Mouse (Mus musculus) myocyte (in vitro differentiated cells): Measurements from ENCODE around the gene Tmem50b. TPM values are rescaled to one million over a fixed set of nuclear protein-coding genes. Genes with fewer than 3 reads are reported as not detected.
A peak's percentile ranks its signal among the peaks of the same experiment; 100 is the strongest.

Experiments
- H3K27me3 ChIP-seq: one replicate; pipeline ENCODE4 v1.6.1; 2011; ENCODE audit not compliant: control insufficient read depth, insufficient read depth, insufficient read length
- H3K36me3 ChIP-seq: one replicate; pipeline ENCODE4 v1.6.1; 2011; ENCODE audit not compliant: control insufficient read depth, insufficient read depth
- H3K4me2 ChIP-seq: one replicate; pipeline ENCODE4 v1.6.1; 2011; ENCODE audit warnings: low read depth, control low read depth
- H3K4me3 ChIP-seq: one replicate; pipeline ENCODE4 v1.5.1; 2011; ENCODE audit warnings: mild to moderate bottlenecking, control low read depth, moderate library complexity
- H3K79me2 ChIP-seq: one replicate; pipeline ENCODE4 v1.6.1; 2011; ENCODE audit not compliant: control insufficient read depth, insufficient read depth
- H3ac ChIP-seq: one replicate; pipeline ENCODE4 v1.6.1; 2011; ENCODE audit not compliant: control insufficient read depth, insufficient read length
- CEBPB ChIP-seq: IDR thresholded peaks from 2 replicates; pipeline ENCODE4 v1.6.1; 2011; ENCODE audit warnings: mild to moderate bottlenecking, moderate library complexity; ENCODE audit not compliant: poor library complexity, insufficient read depth, severe bottlenecking
- E2F4 ChIP-seq: IDR thresholded peaks from one replicate; pipeline ENCODE4 v1.6.1; 2011; ENCODE audit warnings: mild to moderate bottlenecking, control low read depth, moderate library complexity; ENCODE audit not compliant: insufficient read depth
- MAX ChIP-seq: IDR thresholded peaks from one replicate; pipeline ENCODE4 v1.6.1; 2011; ENCODE audit warnings: low read depth, mild to moderate bottlenecking, control low read depth
- MYOD1 ChIP-seq, 3 experiments: IDR thresholded peaks; one replicate each; pipeline ENCODE4 v1.6.1; 2011; ENCODE audit warnings: control low read depth in 2 of 3, low read depth in 2 of 3, mild to moderate bottlenecking in 2 of 3, moderate library complexity in 1 of 3; ENCODE audit not compliant: insufficient read length in 2 of 3, control insufficient read depth in 1 of 3
- MYOG ChIP-seq, 3 experiments: IDR thresholded peaks; one replicate each; pipeline ENCODE4 v1.6.1; 2011; ENCODE audit warnings: control low read depth in 2 of 3, low read depth in 2 of 3, mild to moderate bottlenecking in 2 of 3; ENCODE audit not compliant: insufficient read length in 2 of 3, control insufficient read depth in 1 of 3, insufficient read depth in 1 of 3
- POLR2A ChIP-seq: IDR thresholded peaks from one replicate; pipeline ENCODE4 v1.6.1; 2011; ENCODE audit warnings: low read depth, mild to moderate bottlenecking, control low read depth, moderate library complexity; ENCODE audit not compliant: insufficient read length
- POLR2AphosphoS2 ChIP-seq: IDR thresholded peaks from one replicate; pipeline ENCODE4 v1.6.1; 2011; ENCODE audit warnings: low read depth, control low read depth; ENCODE audit not compliant: insufficient read length
- REST ChIP-seq: IDR thresholded peaks from one replicate; pipeline ENCODE4 v1.6.1; 2011; ENCODE audit warnings: mild to moderate bottlenecking, control low read depth, moderate library complexity; ENCODE audit not compliant: insufficient read depth, insufficient read length
- SRF ChIP-seq: IDR thresholded peaks from one replicate; pipeline ENCODE4 v1.6.1; 2011; ENCODE audit warnings: low read depth; ENCODE audit not compliant: control insufficient read depth, insufficient read length
- TCF12 ChIP-seq: IDR thresholded peaks from one replicate; pipeline ENCODE4 v1.6.1; 2011; ENCODE audit warnings: mild to moderate bottlenecking, control low read depth; ENCODE audit not compliant: poor library complexity, insufficient read depth, severe bottlenecking
- TCF3 ChIP-seq: IDR thresholded peaks from one replicate; pipeline ENCODE4 v1.6.1; 2011; ENCODE audit warnings: low read depth, control low read depth; ENCODE audit not compliant: insufficient read length
- USF1 ChIP-seq: IDR thresholded peaks from one replicate; pipeline ENCODE4 v1.6.1; 2011; ENCODE audit warnings: low read depth, mild to moderate bottlenecking, control low read depth, moderate library complexity
- polyA plus RNA-seq: library from polyadenylated mRNA; unstranded; fragments of >200 nt; fragmentation: generic; extraction: Trizol; gene quantifications from one replicate; pipeline ENCODE4 v1.2.1, GENCODE M21; 2012; ENCODE audit warnings: missing spikeins

Tmem50b gene
- polyA plus RNA-seq, 1 experiment: 11.4 TPM

- Histone ChIP-seq H3K36me3 (no peaks in the 10 kb centered on the region), H3K27me3 (no peaks in the 10 kb centered on the region), H3K4me3 (no peak overlapping the region), H3K4me2 (no peak overlapping the region), H3ac (no peak overlapping the region), H3K79me2 (no peaks in the 10 kb centered on the region)
- TF ChIP-seq E2F4 (no peak), POLR2AphosphoS2 (no peak), MYOG (IDR thresholded peaks at IDR 0.05; ENCODE audit: control insufficient read depth in 1 of 3, insufficient read depth in 1 of 3, insufficient read length in 2 of 3, low read depth in 2 of 3) (no peak), USF1 (no peak)
Measured at GRCm38 (mm10) chr16:91595076-91595475, 2.5 kb downstream of the Tmem50b start.

GRCm38 (mm10) chr16:91593262-91593661, 4.3 kb downstream of the Tmem50b start:
- Histone ChIP-seq H3K36me3 (no peaks in the 10 kb centered on the region), H3ac (no peak overlapping the region), H3K4me3 (no peak overlapping the region), H3K27me3 (no peaks in the 10 kb centered on the region), H3K4me2 (no peak overlapping the region), H3K79me2 (no peaks in the 10 kb centered on the region)
- TF ChIP-seq E2F4: no peak
- TF ChIP-seq POLR2AphosphoS2: no peak
- TF ChIP-seq USF1: no peak
- no peak for TF ChIP-seq POLR2A
- no peak for TF ChIP-seq MYOG (IDR thresholded peaks at IDR 0.05; ENCODE audit: control insufficient read depth in 1 of 3, insufficient read depth in 1 of 3, insufficient read length in 2 of 3, low read depth in 2 of 3)
- TF ChIP-seq TCF3: no peak
- no peak for TF ChIP-seq CEBPB
- no peak for TF ChIP-seq SRF
- TF ChIP-seq MYOD1 (IDR thresholded peaks at IDR 0.05; ENCODE audit: control insufficient read depth in 1 of 3, insufficient read length in 2 of 3, low read depth in 2 of 3): no peak
- no peak for TF ChIP-seq MAX
- no peak for TF ChIP-seq TCF12
- TF ChIP-seq REST: no peak

GRCm38 (mm10) chr16:91592162-91592561, 5.4 kb downstream of the Tmem50b start:
- Histone ChIP-seq H3K36me3 (no peaks in the 10 kb centered on the region), H3ac (no peak overlapping the region), H3K27me3 (no peaks in the 10 kb centered on the region), H3K4me2 (no peak overlapping the region), H3K4me3 (no peak overlapping the region), H3K79me2 (no peaks in the 10 kb centered on the region)
- TF ChIP-seq REST (no peak), USF1 (no peak), MYOD1 (IDR thresholded peaks at IDR 0.05; ENCODE audit: control insufficient read depth in 1 of 3, insufficient read length in 2 of 3, low read depth in 2 of 3) (no peak), TCF12 (no peak), POLR2AphosphoS2 (no peak), CEBPB (no peak), SRF (no peak), E2F4 (no peak), MAX (no peak), MYOG (IDR thresholded peaks at IDR 0.05; ENCODE audit: control insufficient read depth in 1 of 3, insufficient read depth in 1 of 3, insufficient read length in 2 of 3, low read depth in 2 of 3) (no peak), TCF3 (no peak), POLR2A (no peak)

GRCm38 (mm10) chr16:91588703-91589102, 8.9 kb downstream of the Tmem50b start:
- Histone ChIP-seq H3K36me3 (no peaks in the 10 kb centered on the region), H3K79me2 (no peaks in the 10 kb centered on the region), H3K27me3 (no peaks in the 10 kb centered on the region), H3K4me2 (no peak overlapping the region), H3ac (no peak overlapping the region), H3K4me3 (no peak overlapping the region)
- TF ChIP-seq POLR2AphosphoS2 (no peak), POLR2A (no peak)

- H3K4me3 ChIP-seq: no peak overlapping the region
- H3K79me2 ChIP-seq: no peaks in the 10 kb centered on the region
- no peak for TF ChIP-seq CEBPB
- TF ChIP-seq MYOG (IDR thresholded peaks at IDR 0.05; ENCODE audit: control insufficient read depth in 1 of 3, insufficient read depth in 1 of 3, insufficient read length in 2 of 3, low read depth in 2 of 3): peak in 1 of 3 experiments; percentile 29
- no peak overlapping the region for H3ac ChIP-seq
- H3K4me2 ChIP-seq: no peak overlapping the region
- no peaks in the 10 kb centered on the region for H3K36me3 ChIP-seq
- H3K27me3 ChIP-seq: no peaks in the 10 kb centered on the region
Measured at GRCm38 (mm10) chr16:91587730-91588453, 9.7 kb downstream of the Tmem50b start.
